Mouse (Mus musculus) right cerebral cortex, adult 2 months (tissue): ENCODE results near the gene Ufm1.

Source experiments
- DNase-seq, 2 experiments: peaks; one replicate each; pipeline ENCODE4 v3.0.0; 2021 to 2022; ENCODE audit warnings: low spot score in 2 of 2

Gene Ufm1

GRCm38 (mm10) chr3:53863383-53864220 is at the start of gene Ufm1:
TSS of gene Ufm1 (minus strand) at chr3:53863830.
- DNase-seq = peak; percentile 93 to 95

GRCm38 (mm10) chr3:53890619-53891540 is 27.2 kb upstream of the Ufm1 start:
- DNase-seq = peak; percentile 72 to 81

- no peak for DNase-seq
Measured at GRCm38 (mm10) chr3:53871596-53871995, 8.0 kb upstream of the Ufm1 start.

GRCm38 (mm10) chr3:53870482-53870881 is 6.9 kb upstream of the Ufm1 start:
- no peak for DNase-seq

GRCm38 (mm10) chr3:53869263-53869662 is 5.6 kb upstream of the Ufm1 start:
- DNase-seq = no peak

GRCm38 (mm10) chr3:53868212-53868611 is 4.6 kb upstream of the Ufm1 start:
- DNase-seq = no peak

- no peak for DNase-seq
Measured at GRCm38 (mm10) chr3:53854831-53855230, 8.8 kb downstream of the Ufm1 start.

- DNase-seq = no peak
Measured at GRCm38 (mm10) chr3:53854261-53854660, 9.4 kb downstream of the Ufm1 start.

- DNase-seq = peak in 1 of 2 experiments; percentile 4
Measured at GRCm38 (mm10) chr3:53848262-53848661, 15.4 kb downstream of the Ufm1 start.

GRCm38 (mm10) chr3:53847726-53848125 is 15.9 kb downstream of the Ufm1 start:
- no peak for DNase-seq

- no peak for DNase-seq
Measured at GRCm38 (mm10) chr3:53846206-53846928, 17.3 kb downstream of the Ufm1 start.

GRCm38 (mm10) chr3:53844786-53845185 is 18.8 kb downstream of the Ufm1 start, which contains the start of gene Gm10985:
TSS of gene Gm10985 (plus strand) at chr3:53845086.
- no peak for DNase-seq

- DNase-seq = no peak
Measured at GRCm38 (mm10) chr3:53834238-53834637, 29.4 kb downstream of the Ufm1 start.

GRCm38 (mm10) chr3:53813421-53813977 is 50.1 kb downstream of the Ufm1 start:
- no peak for DNase-seq
